Mouse (Mus musculus) hindbrain, embryonic 14.5 days (tissue): ENCODE results near the gene Gm2244. TPM values are rescaled to one million over a fixed set of nuclear protein-coding genes. Genes with fewer than 3 reads are reported as not detected.
"Not testable (repeated sequence)": the region's sequence is repeated elsewhere in the genome, so short reads cannot be mapped to it uniquely, and the experiment has no call there.

Source experiments
- ATAC-seq: fragments of 200-750 bp; cut with Nextera tagmentation; 2 replicates; pipeline ENCODE4 v1.8.0; 2017; ENCODE audit warnings: moderate number of reproducible peaks, mild to moderate bottlenecking, moderate TSS enrichment, moderate library complexity; ENCODE audit not compliant: low FRiP score
- DNase-seq: peaks from one replicate; pipeline ENCODE4 v3.0.0-alpha.2; 2015; ENCODE audit warnings: low spot score
- H3K27ac ChIP-seq: fragments of 300-500 bp; sonication (generic); 2 replicates; pipeline ENCODE4 v1.5.1; 2014; ENCODE audit warnings: mild to moderate bottlenecking, moderate library complexity
- H3K27me3 ChIP-seq: fragments of 300-500 bp; sonication (generic); 2 replicates; pipeline ENCODE4 v1.6.1; 2014; ENCODE audit warnings: mild to moderate bottlenecking, low read length, mixed read lengths; ENCODE audit not compliant: control insufficient read depth, insufficient read depth
- H3K36me3 ChIP-seq: fragments of 300-500 bp; sonication (generic); replicated peaks from 2 replicates; pipeline ENCODE4 v1.6.1; 2014; ENCODE audit not compliant: control insufficient read depth, insufficient read depth
- H3K4me1 ChIP-seq: fragments of 300-500 bp; sonication (generic); replicated peaks from 2 replicates; pipeline ENCODE4 v1.6.1; 2014; ENCODE audit warnings: antibody characterized with exemption, low read length, mixed read lengths; ENCODE audit not compliant: control insufficient read depth, insufficient read depth
- H3K4me2 ChIP-seq: fragments of 300-500 bp; sonication (generic); replicated peaks from 2 replicates; pipeline ENCODE4 v1.6.1; 2014; ENCODE audit warnings: mild to moderate bottlenecking, moderate library complexity
- H3K4me3 ChIP-seq: fragments of 300-500 bp; sonication (generic); replicated peaks from 2 replicates; pipeline ENCODE4 v1.5.1; 2014; ENCODE audit warnings: mild to moderate bottlenecking, low read length
- H3K9ac ChIP-seq: fragments of 300-500 bp; sonication (generic); 2 replicates; pipeline ENCODE4 v1.6.1; 2014
- H3K9me3 ChIP-seq: fragments of 300-500 bp; sonication (generic); 2 replicates; pipeline ENCODE4 v1.6.1; 2016; ENCODE audit warnings: low read length; ENCODE audit not compliant: control insufficient read depth
- WGBS: fragments of 180-500 bp; shearing (Covaris S2); extraction: QIAGEN DNeasy Blood & Tissue Kit; methylation state at CpG from one replicate; pipeline ENCODE4 v1.1.7; 2014; 5-methylcytosine and 5-hydroxymethylcytosine counted together
- polyA plus RNA-seq: library from polyadenylated mRNA; unstranded; fragments of >200 nt; fragmentation: Nextera tagmentation; extraction: Ambion mirVana; gene quantifications from 2 replicates; pipeline ENCODE4 v1.2.1, GENCODE M21; 2014

Gene Gm2244
- 0.44 and 0.64 TPM in 2 replicates for polyA plus RNA-seq

GRCm38 (mm10) chr14:19549863-19550262 is at the start of gene Gm2244:
Gene Gm2244, minus strand, starts transcription at chr14:19549963.
- H3K27me3 ChIP-seq, ATAC-seq, DNase-seq, H3K4me3 ChIP-seq, H3K27ac ChIP-seq, H3K9me3 ChIP-seq, H3K9ac ChIP-seq, H3K4me2 ChIP-seq, H3K4me1 ChIP-seq, H3K36me3 ChIP-seq: not testable (repeated sequence)
- 71% methylated on average over 1 of the region's 3 CpGs for WGBS

- Histone ChIP-seq H3K4me3 (peak within 1 kb of the TSS; percentile 43), H3K4me2 (peak within 1 kb of the TSS; percentile 50), H3K27ac (peak within 1 kb of the TSS; percentile 66; the same call in 1 of the 2 replicates), H3K9ac (peak within 1 kb of the TSS; percentile 60)
- H3K4me1 ChIP-seq, H3K9me3 ChIP-seq, H3K36me3 ChIP-seq, ATAC-seq, H3K27me3 ChIP-seq: not testable (repeated sequence)
- 0% methylated on average over 5 of the region's 62 CpGs for WGBS
- peak; percentile 20 for DNase-seq
Measured at GRCm38 (mm10) chr14:19584804-19585667, 35.3 kb upstream of the Gm2244 start, which contains the start of gene Gm2237. Gene Gm2237, minus strand, starts transcription at chr14:19585135.

Other genes starting within 250 kb of the Gm2244 start
- 0.41 TPM in 1 of 2 replicates, not detected in the other for gene Gm21738, start 131.0 kb downstream of the Gm2244 start, polyA plus RNA-seq
- gene Gm2237, start 35.2 kb upstream of the Gm2244 start, polyA plus RNA-seq: 6.5 and 7.1 TPM in 2 replicates
- gene Gm5458, start 52.6 kb upstream of the Gm2244 start, polyA plus RNA-seq: not detected in 2 replicates
- gene Nid2, start 201.3 kb upstream of the Gm2244 start, polyA plus RNA-seq: 46.3 and 48.7 TPM in 2 replicates